In the genomic region with DNA sequence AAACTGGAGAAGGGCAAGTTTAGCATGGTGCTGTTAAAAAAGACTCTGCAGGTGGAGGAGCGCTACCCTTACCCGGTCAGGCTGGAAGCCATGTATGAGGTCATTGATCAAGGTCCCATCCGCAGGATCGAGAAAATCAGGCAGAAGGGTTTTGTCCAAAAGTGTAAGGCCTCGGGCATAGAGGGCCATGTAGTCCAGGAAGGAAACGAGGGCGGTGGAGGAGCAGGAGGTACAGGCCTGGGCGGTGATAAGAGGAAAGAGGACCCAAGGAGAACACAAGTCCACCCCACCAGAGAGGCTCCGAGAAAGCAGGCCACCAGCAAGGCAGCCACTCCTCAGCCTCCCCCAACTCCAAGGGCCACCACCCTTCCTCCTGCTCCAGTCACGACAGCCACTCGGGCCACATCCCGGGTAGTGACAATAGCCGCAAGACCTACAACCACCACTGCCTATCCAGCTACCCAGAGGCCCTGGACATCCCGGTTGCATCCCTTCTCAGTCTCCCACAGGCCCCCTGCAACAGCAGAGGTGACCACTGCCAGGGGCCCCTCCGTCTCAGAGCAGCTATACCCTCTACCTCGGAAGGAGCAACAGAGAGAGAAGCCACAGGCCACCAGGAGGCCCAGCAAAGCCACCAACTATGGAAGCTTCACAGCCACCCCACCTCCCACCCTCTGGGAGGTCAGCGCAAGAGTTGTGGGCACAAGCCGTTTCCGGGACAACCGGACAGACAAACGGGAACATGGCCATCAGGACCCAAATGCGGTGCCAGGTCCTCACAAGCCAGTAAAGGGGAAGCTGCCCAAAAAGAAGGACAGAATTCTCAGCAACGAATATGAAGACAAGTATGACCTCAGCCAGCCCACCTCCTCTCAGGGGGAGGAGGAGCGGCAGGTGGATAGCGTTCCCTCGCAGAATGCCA, we compare ENCODE assay signal across 9 mouse cellular contexts. TPM values are rescaled to one million over a fixed set of nuclear protein-coding genes. Genes with fewer than 3 reads are reported as not detected.
DNase-seq lines count a peak whose midpoint lies in the region; ATAC-seq lines count a peak whose summit lies in the region.
"Had no signal": no experiment of that assay in that cellular context is flagged by ENCODE, and none has a peak within 500 bp of the region (broad histone marks: within the 10 kb centered on the region; RNA-seq: fewer than 3 reads in every experiment).

No protein-coding gene starts in this region.

- peak overlapping the region; percentile 65 for H3K9ac ChIP-seq in heart, embryonic 13.5 days
- no peak overlapping the region for H3K9ac ChIP-seq in lung, embryonic 16.5 days (ENCODE audit: low read length)

- no peaks in the 10 kb centered on the region for H3K27me3 ChIP-seq in heart, embryonic 13.5 days (replicated peaks)
- H3K27me3 ChIP-seq in lung, embryonic 16.5 days (ENCODE audit: control insufficient read depth, insufficient read depth, low read depth, low read length): no peaks in the 10 kb centered on the region

- H3K9me3 ChIP-seq in heart, embryonic 13.5 days: no peaks in the 10 kb centered on the region
- no peaks in the 10 kb centered on the region for H3K9me3 ChIP-seq in lung, embryonic 16.5 days (ENCODE audit: control insufficient read depth, low read length)

- H3K4me3 ChIP-seq in heart, embryonic 13.5 days: peak overlapping the region; percentile 67
- H3K4me3 ChIP-seq in lung, embryonic 16.5 days (ENCODE audit: low read length): no peak overlapping the region
- H3K4me3 ChIP-seq: erythroblast, embryonic 14.5 days had no signal

- DNase-seq in cerebellum, postnatal 10 days: peak; percentile 29 to 51
- DNase-seq in cerebellum, adult 18-20 months: no peak
- DNase-seq in layer of hippocampus, adult 9-11 months: peak; percentile 28
- DNase-seq in layer of hippocampus, adult 11-12 months (ENCODE audit: low spot score): no peak
- no peak for DNase-seq in Muller cell, postnatal 12 days (ENCODE audit: inconsistent ontology term)
- DNase-seq in urinary bladder, postnatal 4 days (ENCODE audit: low spot score in 2 of 2): no peak

- peaks cover 76% of the 10 kb centered on the region for H3K4me1 ChIP-seq in heart, embryonic 13.5 days
- H3K4me1 ChIP-seq in lung, embryonic 16.5 days (replicated peaks; ENCODE audit: control insufficient read depth, insufficient read depth, low read length): peaks cover 9% of the 10 kb centered on the region

- no peak for ATAC-seq in heart, embryonic 13.5 days (ENCODE audit: extremely low read depth, insufficient number of reproducible peaks, low FRiP score, low TSS enrichment)
- no peak for ATAC-seq in lung, embryonic 16.5 days (ENCODE audit: low read depth)

- 79% methylated on average over 26 of the region's 26 CpGs for WGBS in heart, embryonic 13.5 days
- 89% methylated on average over 26 of the region's 26 CpGs for WGBS in lung, embryonic 16.5 days

- peak overlapping the region; percentile 81 for H3K4me2 ChIP-seq in heart, embryonic 13.5 days
- peak overlapping the region; percentile 80; the same call in 1 of the 2 replicates for H3K4me2 ChIP-seq in lung, embryonic 16.5 days (ENCODE audit: low read depth, low read length)

- H3K36me3 ChIP-seq in heart, embryonic 13.5 days: 0 out of 2 replicates have a peak, but pooled peaks cover 8% of the 10 kb centered on the region
- no peaks in the 10 kb centered on the region for H3K36me3 ChIP-seq in lung, embryonic 16.5 days (ENCODE audit: control insufficient read depth, insufficient read depth, low read length)

- peak overlapping the region; percentile 97 for H3K27ac ChIP-seq in heart, embryonic 13.5 days (replicated peaks)
- H3K27ac ChIP-seq in lung, embryonic 16.5 days (ENCODE audit: low read length): no peak overlapping the region

RNA-seq across cellular contexts. Expression of gene Ccdc80, which starts 2.6 kb away (rescaled TPM):
- 102 and 111 TPM in 2 replicates for polyA plus RNA-seq in heart, embryonic 13.5 days (2015; fragmentation: Nextera tagmentation; extraction: Ambion mirVana)
- 66.5 and 76.3 TPM in 2 replicates for polyA plus RNA-seq in lung, embryonic 16.5 days (2015; fragmentation: Nextera tagmentation; extraction: Ambion mirVana)

Comparison
In these comparisons a context has a peak if more than half of its experiments do, and no peak if none do; other contexts are left out.
1. DNase-seq: peak in cerebellum, postnatal 10 days (2 of 2) and layer of hippocampus, adult 9-11 months (single experiment); none in cerebellum, adult 18-20 months (0 of 2), layer of hippocampus, adult 11-12 months (single experiment), Muller cell, postnatal 12 days (single experiment) and urinary bladder, postnatal 4 days (0 of 2).